Mouse (Mus musculus): Measurements from ENCODE around the gene Mgst3.

Gene Mgst3

DNA sequence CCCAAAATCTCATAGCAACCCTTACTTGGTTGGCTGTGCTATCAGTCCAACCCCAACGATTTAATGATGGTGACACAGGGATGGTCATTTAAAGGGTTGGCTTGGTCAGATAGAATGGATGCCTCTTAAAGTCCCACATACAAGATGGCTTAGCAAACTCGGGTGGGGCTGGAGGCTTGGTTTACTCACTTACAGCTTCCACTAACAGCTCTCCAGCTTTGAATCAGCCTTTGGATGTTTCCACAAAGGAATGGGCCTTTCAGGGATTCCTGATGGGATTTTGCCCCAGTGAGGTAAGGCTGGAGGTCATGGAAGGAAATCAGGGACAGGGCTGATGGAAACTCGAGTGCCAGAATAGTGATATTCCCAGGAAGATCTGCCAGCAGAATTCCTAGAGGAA, 5.8 kb downstream of the Mgst3 start:
- no peak for DNase-seq (ENCODE audit: low spot score)

DNA sequence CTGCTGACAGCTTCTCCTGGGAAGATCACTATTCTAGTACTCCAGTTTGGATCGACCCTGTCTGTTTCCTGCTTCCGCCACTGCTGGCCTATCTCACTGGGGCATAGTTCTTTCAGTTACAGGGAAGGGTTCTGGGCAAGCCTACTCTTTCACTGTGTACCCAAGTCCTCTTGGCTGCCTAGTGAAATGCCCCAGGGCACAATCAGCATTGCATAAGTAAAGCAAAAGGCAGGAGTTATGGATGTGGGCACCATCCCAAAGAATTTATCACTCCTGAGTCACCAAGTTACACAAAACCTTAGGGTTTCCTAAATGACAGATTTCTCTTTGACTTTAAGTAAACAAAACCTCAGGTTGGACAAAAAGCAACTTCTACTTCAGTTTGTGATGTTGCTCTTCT, 6.3 kb downstream of the Mgst3 start:
- peak; percentile 63 for DNase-seq (ENCODE audit: low spot score)

DNA sequence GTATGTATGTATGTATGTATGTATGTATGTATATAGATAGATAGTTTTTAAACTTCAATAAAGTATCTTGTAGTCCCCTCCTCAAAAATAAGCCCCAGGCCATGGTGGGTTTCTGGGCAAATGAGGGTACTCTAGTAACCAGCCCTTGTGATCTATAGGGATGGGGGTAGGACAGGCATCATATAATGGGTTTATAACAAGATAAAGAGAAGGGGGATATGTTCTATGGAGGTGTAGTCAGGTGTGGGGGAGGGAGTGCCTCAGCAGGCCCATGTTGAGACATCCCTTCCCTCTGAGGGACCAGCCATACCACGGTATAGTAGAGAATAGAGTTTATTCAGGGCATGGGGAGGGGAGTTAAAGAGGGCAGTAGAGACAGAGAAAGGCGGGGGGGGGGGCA, 7.2 kb downstream of the Mgst3 start:
- no peak for DNase-seq (ENCODE audit: low spot score)

DNA sequence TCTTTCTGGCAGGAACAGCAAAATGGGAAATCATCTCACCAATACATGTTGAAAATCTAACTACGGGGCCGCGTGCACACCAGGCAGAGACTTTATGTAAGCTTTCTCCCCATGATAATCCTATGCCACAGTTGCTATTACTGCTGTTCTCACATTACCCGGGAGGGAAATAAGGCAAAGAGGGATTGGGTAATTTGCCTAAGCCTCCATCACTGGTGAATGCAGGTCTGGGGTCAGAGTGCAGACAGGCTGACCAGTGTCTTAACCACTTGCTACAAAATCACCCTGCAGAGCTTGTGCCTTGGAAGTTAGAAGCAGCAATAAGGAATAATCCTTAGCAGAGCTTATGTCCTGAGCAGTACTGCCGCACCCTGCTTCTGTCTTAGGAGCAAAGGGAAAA, 8.0 kb downstream of the Mgst3 start:
- DNase-seq (ENCODE audit: low spot score): no peak

DNA sequence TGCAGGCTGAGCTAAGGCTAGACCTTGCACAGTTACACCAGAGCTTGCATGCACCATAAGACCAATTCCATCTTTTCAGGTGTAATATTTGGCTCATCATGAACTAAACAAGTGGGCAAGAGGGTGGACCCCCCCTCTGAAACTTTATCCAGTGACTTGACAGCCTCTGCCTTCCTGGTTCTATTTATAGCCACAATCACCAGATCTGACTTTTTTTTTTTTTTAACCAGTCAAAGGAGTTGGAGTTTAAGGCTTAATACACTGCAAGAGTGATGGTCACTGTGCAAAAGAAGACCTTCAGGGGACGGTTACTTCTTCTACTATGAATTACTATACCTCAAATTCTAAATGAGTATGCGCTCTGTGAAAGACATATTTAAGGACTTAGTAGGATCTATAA, 8.4 kb downstream of the Mgst3 start:
- DNase-seq (ENCODE audit: low spot score): no peak

- DNase-seq (ENCODE audit: low spot score): no peak
Measured at GRCm38 (mm10) chr1:167384156-167384555, 9.5 kb downstream of the Mgst3 start.

DNA sequence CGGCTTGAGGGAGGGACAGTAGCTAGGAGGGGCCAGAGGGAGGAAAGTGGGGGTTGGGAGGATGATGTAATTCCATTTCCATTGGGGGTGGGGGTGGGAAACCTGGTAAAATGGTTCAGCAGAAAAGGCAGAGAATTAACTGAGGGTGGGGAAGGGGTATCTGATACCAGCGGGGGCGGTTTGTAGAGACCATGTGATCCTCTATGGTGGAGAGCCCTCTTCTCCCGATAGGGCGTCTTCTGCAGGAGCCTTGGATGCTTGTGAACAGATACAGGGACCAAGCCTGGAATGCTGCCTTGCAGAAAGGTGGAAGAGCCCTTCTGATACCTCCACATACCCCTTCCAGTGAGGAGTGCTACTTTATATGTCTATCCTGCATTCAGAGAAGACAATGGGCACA, 10.5 kb downstream of the Mgst3 start:
- no peak for DNase-seq (ENCODE audit: low spot score)

DNA sequence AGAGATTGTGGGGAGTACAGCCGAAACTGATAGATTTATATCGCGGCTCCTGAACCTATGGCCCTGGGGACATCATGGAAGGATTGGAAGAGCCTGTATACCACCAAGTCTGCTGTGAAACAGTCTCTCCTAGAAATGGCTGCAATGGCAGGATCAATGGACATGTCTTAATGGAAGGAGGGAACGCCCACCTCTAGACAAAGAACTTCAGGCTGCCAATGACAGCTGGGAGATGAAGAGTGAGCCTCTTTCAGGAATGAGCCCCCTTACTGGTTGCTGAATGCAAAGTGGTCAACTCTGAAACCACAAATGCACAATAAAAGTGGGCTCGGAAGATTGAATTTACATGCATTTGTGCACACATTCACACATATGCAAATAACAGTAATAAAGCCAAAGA, 10.9 kb downstream of the Mgst3 start:
- no peak for DNase-seq (ENCODE audit: low spot score)

GRCm38 (mm10) chr1:167382316-167382715, 11.3 kb downstream of the Mgst3 start:
- DNase-seq (ENCODE audit: low spot score): no peak

- peak; percentile 6 for DNase-seq (ENCODE audit: low spot score)
Measured at GRCm38 (mm10) chr1:167381050-167382015, 12.3 kb downstream of the Mgst3 start.

- DNase-seq (ENCODE audit: low spot score): no peak
Measured at GRCm38 (mm10) chr1:167380223-167380622, 13.4 kb downstream of the Mgst3 start.

GRCm38 (mm10) chr1:167379751-167380150, 13.9 kb downstream of the Mgst3 start:
- DNase-seq (ENCODE audit: low spot score): no peak

GRCm38 (mm10) chr1:167378019-167378418, 15.6 kb downstream of the Mgst3 start:
- DNase-seq (ENCODE audit: low spot score): no peak

DNA sequence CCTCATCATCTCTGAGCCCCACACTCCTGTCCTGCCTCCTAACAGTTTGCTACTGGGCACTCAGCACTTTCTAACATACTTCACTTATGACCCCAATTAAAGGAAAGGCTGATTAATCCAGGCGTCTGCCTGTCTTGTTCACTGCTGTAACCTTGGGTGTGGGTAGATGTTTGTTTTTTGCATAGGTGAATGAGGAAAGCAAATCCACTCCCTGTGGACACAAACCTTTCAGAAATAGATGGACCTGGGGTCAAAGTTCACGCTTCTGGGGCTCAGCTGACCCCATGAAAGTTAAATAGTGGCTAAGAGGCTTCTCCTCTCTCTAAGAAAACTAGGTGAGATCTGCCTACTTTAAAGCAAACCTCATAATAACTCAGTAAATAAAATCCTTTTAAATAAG, 18.7 kb downstream of the Mgst3 start:
- no peak for DNase-seq (ENCODE audit: low spot score)

GRCm38 (mm10) chr1:167374003-167374784, 19.4 kb downstream of the Mgst3 start:
- DNase-seq (ENCODE audit: low spot score): peak; percentile 53

DNA sequence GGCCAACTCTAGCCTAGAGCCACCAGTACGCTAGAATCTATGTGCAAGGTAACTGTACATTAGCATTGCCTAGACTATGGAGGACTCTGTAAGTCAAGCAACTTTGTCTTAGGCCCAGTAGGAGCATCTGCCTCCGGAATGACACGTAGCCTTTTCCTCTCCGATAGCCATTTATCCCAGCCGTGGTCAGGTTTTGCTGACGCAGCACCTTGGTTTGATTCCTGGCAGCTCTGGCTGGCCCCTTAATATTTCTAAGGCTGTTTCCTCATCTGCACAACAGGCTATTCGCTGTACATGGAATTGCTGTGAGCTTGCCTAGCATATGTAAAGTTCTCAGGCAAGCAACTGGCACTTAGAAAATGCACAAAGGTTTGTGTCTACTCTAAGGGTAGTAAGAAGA, 20.9 kb downstream of the Mgst3 start:
- DNase-seq (ENCODE audit: low spot score): no peak

DNA sequence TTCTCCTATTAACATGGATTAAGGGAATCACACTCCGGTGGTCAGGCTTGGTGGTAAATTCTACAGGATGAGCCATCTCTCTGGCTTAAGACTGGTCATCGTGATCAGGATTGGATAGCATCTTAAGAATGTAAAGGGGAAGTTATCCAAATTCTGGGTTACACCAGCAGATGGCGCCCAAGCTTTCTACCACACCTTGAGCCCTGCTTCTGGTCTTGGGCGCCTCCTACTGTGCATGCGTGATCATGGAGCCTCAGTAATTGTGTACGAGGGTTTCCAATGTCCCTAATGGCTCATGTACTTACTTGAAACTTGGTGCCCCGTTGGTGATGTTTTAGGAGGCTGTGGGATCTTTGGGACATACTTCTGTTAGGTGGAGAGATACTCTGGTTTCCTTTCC, 23.7 kb downstream of the Mgst3 start:
- DNase-seq (ENCODE audit: low spot score): peak; percentile 90

DNA sequence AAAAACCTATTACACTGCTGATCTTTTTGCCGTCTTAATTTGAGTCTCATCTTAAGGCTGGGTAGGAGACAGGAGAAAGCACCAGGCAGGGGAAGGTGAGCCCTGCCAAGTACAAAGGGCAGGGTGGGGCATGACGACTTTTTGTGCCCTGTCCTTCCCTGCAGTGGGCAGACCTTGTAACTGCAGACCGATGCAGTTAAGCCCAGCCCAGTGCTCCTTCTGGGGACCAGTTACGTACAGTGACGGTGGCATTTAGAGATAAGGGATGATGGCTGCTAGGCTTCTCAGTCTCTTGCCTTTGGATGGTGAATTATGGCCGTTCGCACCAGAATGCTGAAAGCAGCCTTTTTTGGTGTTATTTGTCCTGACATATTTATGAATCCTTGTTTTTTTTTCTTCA, 25.1 kb downstream of the Mgst3 start:
- no peak for DNase-seq (ENCODE audit: low spot score)

GRCm38 (mm10) chr1:167368018-167368417, 25.6 kb downstream of the Mgst3 start:
- DNase-seq (ENCODE audit: low spot score): no peak

- no peak for DNase-seq (ENCODE audit: low spot score)
Measured at GRCm38 (mm10) chr1:167366621-167367020, 27.0 kb downstream of the Mgst3 start.

DNA sequence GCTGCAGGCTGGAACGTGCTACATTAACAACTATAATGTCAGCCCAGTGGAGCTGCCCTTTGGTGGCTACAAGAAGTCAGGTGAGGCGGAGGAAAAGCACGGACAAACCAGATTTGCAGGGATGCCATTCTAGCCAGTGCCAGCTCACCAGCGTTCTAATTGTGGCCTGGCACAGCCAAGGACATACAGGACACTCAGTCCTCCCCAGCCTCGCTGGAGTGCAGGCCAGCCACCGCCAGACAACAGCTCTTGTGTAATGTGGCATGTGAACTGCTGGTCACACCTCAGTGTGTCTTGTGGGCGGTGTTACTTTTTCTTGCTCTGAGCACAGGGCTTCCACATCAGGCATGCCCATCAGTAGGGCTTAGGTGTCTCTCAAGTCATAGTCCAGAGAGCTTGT, 27.8 kb downstream of the Mgst3 start:
- no peak for DNase-seq (ENCODE audit: low spot score)

DNA sequence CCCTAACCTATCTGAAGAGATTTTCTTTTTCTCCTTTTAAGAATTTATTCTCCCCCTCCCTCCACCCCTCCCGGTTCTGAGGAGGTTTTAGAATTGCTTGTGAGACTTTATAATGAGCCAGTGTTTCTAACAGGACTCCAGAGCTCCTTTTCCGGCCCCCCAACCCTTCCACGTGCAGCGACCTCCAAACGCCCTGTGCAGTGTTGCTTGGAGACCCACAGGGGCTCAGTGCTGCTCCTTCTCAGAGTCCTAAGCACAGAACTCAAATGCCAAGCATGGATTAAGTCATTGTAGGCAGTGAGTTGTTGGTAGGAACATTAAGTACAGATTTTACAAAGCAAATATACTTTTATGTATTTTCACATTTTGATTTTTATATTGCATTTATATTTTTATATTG, 30.3 kb downstream of the Mgst3 start:
- DNase-seq (ENCODE audit: low spot score): no peak

DNA sequence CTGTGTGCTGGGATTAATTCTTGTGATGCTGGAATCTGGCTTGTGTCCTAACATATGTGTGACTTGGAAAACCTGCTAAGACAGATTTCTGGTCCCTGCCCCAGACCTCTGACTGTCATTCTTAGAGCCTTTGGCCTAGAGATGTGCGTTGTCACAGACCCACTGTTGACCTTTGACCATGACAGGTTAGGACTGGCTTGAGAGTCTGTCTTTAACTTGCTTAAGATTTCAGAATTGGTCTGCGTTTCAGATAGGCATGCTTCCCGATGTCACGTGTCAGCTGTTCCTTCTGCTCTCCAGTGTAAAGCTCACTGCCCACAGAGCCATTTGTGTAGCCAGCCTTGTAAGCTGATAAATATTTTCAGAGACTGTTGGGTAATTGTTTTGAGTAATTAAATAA, 30.8 kb downstream of the Mgst3 start:
- no peak for DNase-seq (ENCODE audit: low spot score)

All from lung, postnatal 25 days (tissue).